Mouse (Mus musculus) adrenal gland, postnatal 4 days (tissue): ENCODE data around the gene Frmd4a. TPM values are rescaled to one million over a fixed set of nuclear protein-coding genes. Genes with fewer than 3 reads are reported as not detected.

Experiments
- DNase-seq, 2 experiments: peaks; one replicate each; pipeline ENCODE4 v3.0.0; 2021 to 2022; ENCODE audit warnings: low spot score in 2 of 2, mixed read lengths in 2 of 2
- total RNA-seq, 2 experiments: library from RNA; stranded (reverse); gene quantifications; 2 replicates each; pipeline ENCODE4 v1.2.3; 2021

The Frmd4a gene
- total RNA-seq, 2 experiments from 2014 or later: 34.0 to 41.3 TPM

DNA sequence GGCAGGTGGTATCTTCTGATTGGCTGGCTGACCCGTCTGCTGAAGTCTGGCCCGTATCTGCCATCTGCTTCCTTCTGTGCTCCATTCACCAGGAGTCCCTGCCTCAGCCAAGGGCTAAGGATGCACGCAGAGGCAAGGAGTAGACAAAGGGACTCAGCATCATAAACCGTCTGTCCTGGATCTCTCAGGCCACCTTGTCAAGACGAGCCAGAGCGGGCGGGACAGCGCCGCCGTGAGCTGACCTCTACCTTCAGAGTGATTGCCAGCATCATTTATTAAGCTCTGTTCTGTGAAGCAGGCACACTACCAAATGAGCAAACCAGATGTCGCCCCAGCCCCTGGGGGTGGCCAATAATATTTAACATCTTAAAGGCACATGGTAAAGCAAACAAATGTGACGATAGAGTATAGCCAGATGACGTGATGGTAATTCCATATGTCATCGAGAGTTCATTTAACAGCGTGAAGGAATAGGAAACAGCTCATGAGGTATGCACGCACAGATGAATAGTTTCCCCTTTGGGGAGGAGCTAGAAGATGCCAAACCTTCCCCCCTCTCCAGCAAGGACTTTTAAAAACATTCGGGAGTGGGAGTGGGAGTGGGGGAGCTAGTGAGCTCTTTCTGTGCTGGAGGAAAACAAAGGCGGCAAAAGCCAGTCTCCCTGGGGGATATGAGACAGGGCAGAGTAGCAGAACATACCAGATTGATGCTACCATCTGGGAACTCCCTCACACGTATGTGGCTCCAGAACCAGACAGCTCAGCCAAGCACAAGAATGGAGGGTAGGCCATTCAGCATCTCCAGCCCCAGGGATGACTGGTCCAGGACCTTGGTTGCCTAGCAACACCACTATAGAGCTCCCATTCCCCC is 419.1 kb downstream of the Frmd4a start:
- no peak for DNase-seq

DNA sequence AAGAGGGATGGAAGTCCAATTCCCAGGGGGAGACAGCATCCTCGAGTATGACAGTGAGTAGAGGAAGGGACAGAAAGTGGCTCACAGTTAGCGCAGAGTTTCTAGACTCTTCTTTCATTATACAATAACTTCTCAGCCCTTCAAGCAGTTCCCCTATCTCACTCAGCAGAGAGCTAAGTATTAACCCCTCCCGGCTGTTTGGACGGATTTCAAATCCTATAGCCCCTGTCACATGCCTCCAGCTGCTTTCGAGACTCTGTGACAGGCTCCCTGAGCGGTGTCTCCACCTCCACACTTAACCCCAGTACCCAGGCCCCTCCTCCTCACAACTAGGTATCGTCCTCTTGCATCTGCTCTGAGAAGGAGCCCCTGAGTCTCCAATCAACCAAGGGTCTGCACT is 421.2 kb downstream of the Frmd4a start:
- DNase-seq: no peak

DNA sequence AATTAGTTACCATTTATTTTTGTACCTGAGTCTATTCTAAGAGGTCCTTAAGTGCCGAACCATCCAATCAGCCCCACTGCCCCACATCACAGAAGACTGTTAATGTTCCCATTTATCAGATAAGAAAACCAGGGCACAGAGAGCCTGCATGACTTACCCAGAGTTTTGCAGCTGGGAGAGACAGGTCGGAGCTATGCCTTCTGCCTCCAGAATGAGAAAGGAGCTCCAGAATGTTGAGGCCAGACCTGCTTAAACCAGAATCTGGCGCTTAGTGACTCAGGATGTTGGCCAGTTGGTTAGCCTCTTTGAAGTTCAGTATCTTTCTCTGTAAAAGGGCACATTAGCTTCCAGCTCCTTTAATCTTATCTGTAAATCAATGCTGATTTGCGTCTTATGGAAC is 422.4 kb downstream of the Frmd4a start:
- DNase-seq: no peak

DNA sequence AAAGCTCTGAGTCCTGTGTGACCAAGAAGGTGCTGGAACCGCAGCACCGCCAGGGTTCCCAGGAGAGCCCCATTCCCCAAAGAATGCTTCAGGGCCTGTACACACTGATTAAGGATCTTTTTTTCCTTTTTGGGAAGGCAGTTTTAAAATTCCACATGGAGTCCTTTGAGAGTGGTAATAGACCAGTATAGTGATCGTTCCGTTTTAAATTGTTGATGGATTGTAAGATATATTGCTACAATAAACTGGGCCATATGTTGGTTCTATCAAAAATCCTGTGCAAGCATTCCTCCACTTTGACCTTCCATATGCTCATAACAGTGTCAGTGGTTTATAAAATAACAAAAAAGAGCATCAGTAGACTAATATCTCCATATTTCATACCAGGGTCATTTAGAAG is 424.3 kb downstream of the Frmd4a start:
- DNase-seq: no peak

- no peak for DNase-seq
Observed at GRCm38 (mm10) chr2:4444740-4445139, 427.2 kb downstream of the Frmd4a start.

DNA sequence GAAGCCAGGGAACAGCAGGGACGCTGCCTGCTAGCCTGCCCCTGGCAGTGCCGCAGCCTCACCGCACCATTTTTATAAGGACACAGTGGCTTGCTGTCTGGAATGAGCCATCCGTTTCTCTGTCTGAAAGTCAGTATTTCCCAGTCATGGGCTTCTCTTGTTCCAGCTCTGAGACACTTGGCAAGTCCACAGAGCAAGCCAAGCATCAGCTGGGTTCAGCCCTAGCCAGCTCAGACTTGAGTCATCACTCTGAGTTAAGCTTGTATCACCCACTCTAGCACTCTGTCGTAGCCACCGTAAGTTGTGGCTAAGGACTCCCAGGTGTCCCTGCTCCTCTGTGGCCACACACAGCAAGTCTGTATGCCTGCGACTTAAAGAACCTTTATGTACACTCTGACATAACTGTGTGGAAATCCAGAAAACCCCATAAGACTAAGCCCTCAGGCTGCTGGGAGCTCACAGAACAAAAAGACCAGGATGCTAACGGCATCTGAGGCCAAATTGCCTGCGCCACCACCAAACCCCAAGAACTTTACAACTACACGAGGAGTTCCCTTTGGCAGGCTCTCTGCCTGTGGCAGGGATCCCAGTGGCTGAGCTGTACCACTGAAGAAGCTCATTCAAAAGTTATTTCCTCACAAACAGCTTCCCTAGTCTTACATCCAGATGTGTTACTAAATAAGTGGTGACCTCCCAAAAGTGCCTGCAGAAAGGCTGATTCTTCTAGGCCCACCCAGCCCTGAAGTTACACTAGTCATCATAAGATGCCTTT is 428.3 kb downstream of the Frmd4a start:
- DNase-seq: no peak

DNA sequence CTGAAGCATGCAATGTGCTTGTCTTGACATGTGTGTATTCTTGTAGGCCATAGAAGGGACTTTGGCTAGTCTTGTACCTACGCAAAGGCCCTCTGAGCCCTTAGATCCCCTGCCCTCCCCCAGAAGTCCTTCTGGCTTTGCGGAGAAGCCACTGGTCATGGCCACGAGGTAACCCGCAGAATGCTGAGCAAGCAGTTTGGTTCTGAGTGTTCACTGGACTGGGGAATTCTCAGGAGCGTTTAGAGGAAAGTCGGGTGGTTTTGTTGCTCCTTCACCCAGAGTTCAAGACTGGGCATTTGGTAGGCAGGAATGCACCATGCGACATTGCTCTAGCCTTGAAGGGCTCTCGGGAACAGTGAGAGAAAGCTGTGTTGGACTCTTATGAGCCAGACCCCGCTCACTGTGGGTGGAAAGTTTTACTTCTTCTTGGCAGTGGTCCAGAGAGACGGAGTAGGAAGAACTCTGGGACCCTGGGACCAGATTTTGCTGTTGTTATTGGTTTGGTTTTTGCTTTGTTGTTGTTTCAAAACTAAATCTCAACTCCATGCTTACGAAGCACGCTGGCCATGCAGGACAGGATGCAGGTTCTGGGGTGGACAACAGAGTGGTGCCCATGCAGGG is 432.5 kb downstream of the Frmd4a start:
- no peak for DNase-seq

GRCm38 (mm10) chr2:4452590-4453400 is 435.3 kb downstream of the Frmd4a start:
- DNase-seq: no peak

DNA sequence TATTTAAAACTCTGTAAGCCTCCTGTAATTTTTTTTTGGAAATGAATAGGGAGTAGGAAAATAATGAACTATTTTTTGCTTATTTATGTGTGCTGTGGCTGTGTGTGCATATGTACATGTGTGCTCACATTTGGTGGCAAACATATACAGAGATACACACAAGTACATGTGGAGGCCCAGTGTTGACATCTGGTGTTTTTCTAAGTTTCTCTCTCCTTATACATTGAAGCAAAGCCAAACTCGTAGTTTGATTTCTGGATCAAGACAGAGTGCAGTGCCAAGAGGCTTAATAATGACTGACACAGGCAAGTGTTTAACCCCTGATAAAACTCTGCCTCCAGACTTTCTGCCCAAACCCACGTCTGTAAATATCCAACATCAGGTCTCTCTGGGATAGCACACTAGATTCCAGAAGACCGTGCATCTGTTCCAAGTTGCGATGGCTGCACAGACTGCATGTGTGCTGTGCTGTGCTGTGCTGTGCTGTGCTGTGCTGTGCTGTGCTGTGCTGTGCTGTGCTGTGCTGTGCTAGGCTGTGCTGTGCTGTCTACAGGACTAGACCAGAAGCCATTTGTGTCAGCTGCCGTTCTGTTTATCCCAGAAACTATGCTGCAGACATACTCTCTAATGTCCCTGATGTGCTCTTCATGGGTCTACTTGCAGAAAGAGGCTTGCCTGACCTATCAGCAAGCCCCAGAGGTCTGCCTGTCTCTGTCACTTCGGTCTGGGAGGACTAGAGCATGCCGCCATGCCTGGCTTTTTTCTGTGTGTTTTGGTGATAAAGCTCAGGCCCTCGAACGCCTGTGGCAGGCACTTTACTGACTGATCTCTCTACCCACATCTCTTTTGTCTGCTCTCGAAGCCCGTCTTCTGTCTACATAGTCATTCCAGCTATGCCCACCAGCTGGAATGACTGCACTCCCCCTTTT is 437.8 kb downstream of the Frmd4a start:
- no peak for DNase-seq

DNA sequence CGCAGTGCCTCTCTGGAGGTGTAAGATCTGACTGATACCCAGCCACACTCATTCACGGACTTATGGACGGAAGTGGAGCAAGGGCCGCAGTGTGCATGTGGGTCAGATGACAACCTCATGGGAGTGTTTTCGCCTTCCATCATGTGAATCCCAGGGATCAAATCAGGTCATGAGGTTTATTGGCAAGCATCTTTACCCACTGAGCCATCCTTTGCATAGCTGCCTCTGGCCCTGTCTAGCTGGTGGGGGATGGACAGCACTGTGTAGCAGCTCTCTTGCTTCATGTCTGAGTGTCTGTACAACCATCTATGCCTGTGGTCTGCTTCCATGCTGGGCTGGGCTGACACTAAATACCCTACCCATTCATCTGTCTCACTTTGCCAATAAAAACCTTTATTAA is 443.4 kb downstream of the Frmd4a start:
- DNase-seq: no peak

DNA sequence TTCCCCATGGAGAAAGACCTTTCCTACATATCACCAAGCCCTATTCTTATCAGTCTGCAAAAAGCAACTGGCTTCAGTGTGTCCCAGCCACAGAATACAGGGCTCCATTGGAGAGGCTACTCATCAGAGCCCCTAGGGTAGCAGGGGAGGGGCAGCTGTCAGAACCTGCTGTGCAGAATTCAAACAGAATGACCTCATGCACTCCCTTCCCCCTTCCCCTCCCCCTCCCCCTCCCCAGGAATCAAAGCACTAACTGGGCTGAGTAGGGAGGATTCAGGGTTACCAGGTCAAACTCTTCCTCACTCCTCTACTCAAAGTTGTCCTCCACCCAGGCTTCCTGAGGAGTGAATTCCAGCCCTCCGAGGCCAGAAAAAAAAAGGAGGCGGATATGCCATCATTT is 444.0 kb downstream of the Frmd4a start:
- no peak for DNase-seq

DNA sequence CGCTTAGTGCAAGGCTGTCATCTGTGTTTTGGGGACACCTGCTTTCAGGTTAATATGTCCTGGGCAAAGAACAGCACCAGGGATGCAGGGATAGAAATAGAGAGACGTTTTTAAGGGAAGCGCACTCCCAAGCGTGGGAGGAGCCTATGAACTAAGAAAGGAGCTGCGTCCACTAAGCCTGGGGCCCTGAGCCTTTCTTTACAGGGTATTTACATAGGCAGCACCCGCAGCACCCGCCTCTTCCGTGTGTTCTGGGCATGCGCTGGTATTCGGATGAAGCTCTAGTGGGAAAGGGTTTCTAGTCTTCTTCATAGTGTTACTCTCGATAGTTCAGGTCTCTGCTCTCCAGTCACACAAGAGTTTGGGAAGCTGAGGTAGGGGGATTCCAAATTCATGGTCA is 445.0 kb downstream of the Frmd4a start:
- no peak for DNase-seq

- DNase-seq: no peak
Observed at GRCm38 (mm10) chr2:4466084-4466483, 448.6 kb downstream of the Frmd4a start.

DNA sequence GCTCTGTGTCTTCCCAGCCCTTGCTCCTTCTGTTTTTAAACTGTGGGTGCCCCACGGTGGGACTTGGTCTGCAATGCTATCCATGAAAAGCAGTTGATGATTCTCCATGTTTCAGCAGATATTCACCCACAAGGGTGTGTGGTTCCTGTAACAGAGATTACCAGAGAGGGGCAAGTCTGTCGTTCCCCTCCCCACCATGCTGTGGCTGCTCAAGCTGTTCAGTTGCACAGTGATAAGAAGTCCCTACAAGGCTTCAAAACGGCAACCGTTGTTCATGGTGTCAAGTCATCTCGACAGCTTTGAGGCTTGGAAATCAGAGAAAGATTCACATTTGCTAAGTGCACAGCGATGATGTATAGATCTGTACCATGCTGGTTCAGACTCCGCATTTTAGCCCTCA is 449.8 kb downstream of the Frmd4a start:
- no peak for DNase-seq

DNA sequence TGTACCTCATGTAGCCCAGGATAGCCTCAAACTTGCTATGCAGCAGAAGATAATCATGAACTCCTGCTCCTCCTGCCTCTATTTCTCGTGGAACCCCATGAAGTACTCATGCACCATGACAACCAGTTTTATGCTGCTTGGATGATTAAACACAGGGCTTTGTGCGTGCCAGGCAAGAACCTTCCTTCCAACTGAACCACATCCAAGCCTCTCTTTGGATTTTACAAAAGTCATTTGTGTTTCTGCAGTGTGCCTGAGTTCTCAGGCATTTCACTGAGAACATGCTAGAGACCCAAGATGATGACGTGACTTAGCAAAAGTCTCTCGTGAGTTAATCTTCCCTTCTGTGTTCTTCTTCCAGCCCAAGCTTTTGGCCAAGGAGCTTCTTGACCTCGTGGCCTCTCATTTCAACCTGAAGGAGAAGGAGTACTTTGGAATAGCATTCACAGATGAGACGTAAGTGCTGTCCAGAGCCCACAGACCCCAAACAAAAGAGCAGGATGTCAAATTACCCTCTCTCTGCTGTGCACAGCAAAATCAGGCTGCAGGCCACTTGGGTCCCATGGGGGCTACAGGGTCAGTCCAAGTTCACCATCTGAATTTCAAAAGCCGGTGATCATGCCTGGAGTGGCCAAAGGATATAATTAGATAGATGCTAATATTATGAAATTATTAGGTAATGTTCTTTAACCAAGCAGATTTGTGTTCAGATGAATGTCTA is 455.4 kb downstream of the Frmd4a start:
- DNase-seq: no peak

DNA sequence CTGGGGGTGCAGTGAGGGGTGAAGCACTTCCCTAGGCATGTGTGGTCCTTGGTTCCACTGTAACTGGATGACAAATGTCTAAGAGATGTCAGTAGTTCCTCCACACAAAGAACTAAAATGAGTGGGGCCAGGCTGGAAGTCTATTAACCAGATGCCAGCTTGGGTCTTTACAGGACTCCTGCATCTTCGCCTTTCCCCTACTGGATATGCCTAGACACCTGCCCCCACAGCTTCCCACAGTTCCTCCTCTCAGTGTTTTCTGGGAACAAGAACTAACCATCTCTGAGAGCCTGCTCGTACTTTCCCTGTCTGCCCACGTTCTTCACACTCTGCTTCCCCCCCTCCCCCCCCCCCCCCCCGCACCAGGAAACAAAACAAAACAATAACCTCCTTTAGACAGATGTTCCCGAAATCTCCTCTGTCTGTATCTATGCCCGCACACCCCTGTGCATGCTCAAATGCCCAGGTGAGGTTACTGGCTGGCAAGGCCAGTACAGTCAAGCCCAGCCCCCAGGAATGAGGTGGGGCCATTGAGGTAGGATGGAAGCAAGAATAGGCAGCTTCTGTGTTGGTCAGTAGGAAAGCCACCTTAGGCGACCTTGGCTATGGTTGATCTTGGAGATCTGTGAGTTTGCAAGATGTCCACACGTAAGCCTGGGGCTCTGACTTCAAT is 456.5 kb downstream of the Frmd4a start:
- DNase-seq: no peak

DNA sequence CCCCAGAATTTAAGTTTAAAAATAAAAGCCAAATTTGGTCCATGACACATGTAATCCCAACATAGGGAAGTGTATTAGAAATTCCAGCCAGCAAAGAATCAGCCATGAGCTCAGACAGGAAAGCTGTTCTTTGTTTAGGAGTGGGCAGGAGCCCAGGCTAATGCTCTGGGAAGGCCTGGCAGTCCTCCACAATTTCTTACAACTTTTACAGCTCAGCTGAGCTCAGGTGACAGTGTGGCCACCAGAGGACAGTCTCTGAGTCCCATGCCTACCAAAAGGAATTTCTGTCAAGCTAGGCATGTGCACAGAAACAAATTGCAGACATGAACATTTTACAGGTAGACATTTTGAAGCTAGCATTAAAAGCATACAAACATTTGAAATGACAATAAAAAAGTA is 457.0 kb downstream of the Frmd4a start:
- no peak for DNase-seq

DNA sequence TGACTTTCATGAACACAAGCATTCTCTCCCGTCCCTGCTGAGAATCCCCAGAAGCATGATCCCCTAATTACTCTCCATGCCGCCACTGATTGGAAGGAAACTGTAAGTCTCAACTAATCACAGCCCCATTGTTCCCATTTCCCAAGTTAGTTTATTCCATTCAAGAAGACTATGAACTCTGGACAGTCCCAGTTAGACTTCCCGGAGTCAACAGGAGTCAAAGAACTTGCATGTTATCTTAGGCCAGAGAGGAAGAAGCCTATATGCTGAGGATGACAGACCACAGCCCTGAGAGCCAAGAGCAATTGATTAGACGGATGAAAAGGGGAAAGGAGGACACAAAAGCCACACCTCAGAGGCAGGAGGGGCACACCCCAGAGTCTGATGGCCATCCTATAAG is 458.5 kb downstream of the Frmd4a start:
- no peak for DNase-seq

DNA sequence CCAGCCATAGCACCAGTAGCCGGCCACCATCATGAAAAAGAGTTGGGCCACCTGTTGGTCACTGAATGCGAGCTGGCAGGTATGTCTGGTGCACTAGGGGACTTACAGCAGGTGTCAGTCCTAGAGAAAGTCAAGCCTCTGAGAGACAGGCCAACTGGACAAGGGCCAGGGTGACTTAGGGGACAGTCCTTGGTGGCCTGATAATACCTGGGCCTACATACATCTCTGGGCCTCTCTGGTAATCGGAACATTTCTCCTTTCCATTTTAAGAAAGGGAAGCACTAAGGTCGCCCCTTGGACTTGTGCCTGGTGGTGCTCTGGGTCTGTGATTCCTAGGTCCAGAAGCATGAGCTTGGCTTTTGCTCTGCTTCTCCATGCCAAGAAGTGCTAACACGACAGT is 459.1 kb downstream of the Frmd4a start:
- no peak for DNase-seq
